Mouse (Mus musculus): ENCODE data around the gene F2rl2.

DNA sequence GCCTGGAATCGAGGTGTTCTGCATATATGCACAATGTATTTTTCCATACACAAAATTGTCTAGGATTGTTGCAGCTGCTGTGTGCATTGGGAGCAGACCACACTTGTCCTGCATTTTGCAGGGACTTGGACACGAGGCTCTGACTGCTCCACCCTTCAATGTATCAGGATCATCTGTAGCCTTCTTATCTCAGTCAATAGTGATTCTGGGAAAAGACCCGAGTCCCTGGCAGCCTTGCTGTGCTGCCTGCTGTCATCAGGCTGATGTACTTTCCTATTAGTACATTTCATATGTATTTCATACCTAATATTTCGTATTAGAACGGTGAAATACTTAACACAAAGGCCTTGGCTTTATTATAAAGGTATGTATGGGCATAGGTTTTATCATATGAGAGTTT lies 26.1 kb upstream of the F2rl2 start:
- TF ChIP-seq CTCF (IDR thresholded peaks at IDR 0.05 in 2 of 3, conservative IDR thresholded peaks at IDR 0.05 in 1 of 3; ENCODE audit: control insufficient read depth in 1 of 3, insufficient read depth in 1 of 3, low read depth in 2 of 3, low read length in 3 of 3, poor library complexity in 1 of 3, severe bottlenecking in 1 of 3) (no peak), MXI1 (IDR thresholded peaks at IDR 0.05; ENCODE audit: low read depth, low read length) (no peak)
